Mouse (Mus musculus) intestine, embryonic 14.5 days (tissue): Measurements from ENCODE around the gene 4931429L15Rik. TPM values are rescaled to one million over a fixed set of nuclear protein-coding genes. Genes with fewer than 3 reads are reported as not detected.

Source experiments
- ATAC-seq: fragments of 200-750 bp; cut with Nextera tagmentation; replicated peaks from 2 replicates; pipeline ENCODE4 v1.8.0; 2017; ENCODE audit warnings: low read depth, moderate number of reproducible peaks, moderate TSS enrichment, moderate library complexity; ENCODE audit not compliant: low FRiP score, low TSS enrichment
- DNase-seq: peaks from one replicate; pipeline ENCODE4 v3.0.0-alpha.2; 2018; ENCODE audit warnings: low spot score
- H3K27ac ChIP-seq: fragments of 300-500 bp; sonication (generic); 2 replicates; pipeline ENCODE4 v1.5.1; 2014; ENCODE audit warnings: low read depth, mild to moderate bottlenecking, control low read depth
- H3K27me3 ChIP-seq: fragments of 300-500 bp; sonication (generic); replicated peaks from 2 replicates; pipeline ENCODE4 v1.6.1; 2014; ENCODE audit warnings: low read length, control low read depth; ENCODE audit not compliant: control insufficient read depth, insufficient read depth
- H3K36me3 ChIP-seq: fragments of 300-500 bp; sonication (generic); 2 replicates; pipeline ENCODE4 v1.6.1; 2014; ENCODE audit warnings: low read length, control low read depth; ENCODE audit not compliant: control insufficient read depth, insufficient read depth
- H3K4me1 ChIP-seq: fragments of 300-500 bp; sonication (generic); replicated peaks from 2 replicates; pipeline ENCODE4 v1.6.1; 2014; ENCODE audit warnings: low read length, control low read depth, mixed read lengths; ENCODE audit not compliant: control insufficient read depth, insufficient read depth
- H3K4me2 ChIP-seq: fragments of 300-500 bp; sonication (generic); 2 replicates; pipeline ENCODE4 v1.6.1; 2014; ENCODE audit warnings: low read length
- H3K4me3 ChIP-seq: fragments of 300-500 bp; sonication (generic); 2 replicates; pipeline ENCODE4 v1.5.1; 2014; ENCODE audit warnings: low read depth, low read length, control low read depth, mixed read lengths
- H3K9ac ChIP-seq: fragments of 300-500 bp; sonication (generic); 2 replicates; pipeline ENCODE4 v1.6.1; 2014; ENCODE audit warnings: mild to moderate bottlenecking, low read length
- H3K9me3 ChIP-seq: fragments of 300-500 bp; sonication (generic); 2 replicates; pipeline ENCODE4 v1.6.1; 2016; ENCODE audit warnings: low read length, control low read depth; ENCODE audit not compliant: control insufficient read depth
- WGBS: fragments of 180-500 bp; shearing (Covaris S2); extraction: QIAGEN DNeasy Blood & Tissue Kit; methylation state at CpG from one replicate; pipeline ENCODE4 v1.1.7; 2014; 5-methylcytosine and 5-hydroxymethylcytosine counted together
- polyA plus RNA-seq: library from polyadenylated mRNA; unstranded; fragments of >200 nt; fragmentation: Nextera tagmentation; extraction: Ambion mirVana; gene quantifications from 2 replicates; pipeline ENCODE4 v1.2.1, GENCODE M21; 2014

The 4931429L15Rik gene
- polyA plus RNA-seq, 1 experiment from 2014 or later: not detected

DNA sequence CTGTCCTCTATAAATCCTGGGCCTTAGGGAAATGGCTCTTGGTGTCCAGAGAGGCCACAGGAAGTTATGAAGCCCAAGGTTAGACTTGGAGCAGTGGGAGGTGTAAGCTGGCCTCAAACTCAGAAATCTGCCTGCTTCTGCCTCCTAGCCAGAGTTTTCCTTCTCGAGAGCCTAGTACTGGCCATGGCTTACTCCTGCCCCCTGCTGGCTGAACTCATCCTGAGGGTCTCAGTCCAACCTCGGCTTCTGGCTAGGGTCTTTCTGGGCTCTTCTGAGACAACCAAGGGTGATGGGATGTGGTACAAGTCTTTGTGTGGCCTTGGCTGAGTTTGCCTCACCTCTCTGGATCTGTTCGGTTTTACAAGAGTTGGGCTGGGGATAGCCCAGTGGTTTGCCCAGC lies 1.8 kb downstream of the 4931429L15Rik start:
- Histone ChIP-seq H3K36me3 (no peaks in the 10 kb centered on the region), H3K27me3 (no peaks in the 10 kb centered on the region), H3K4me2 (no peak overlapping the region), H3K27ac (no peak overlapping the region), H3K4me3 (no peak overlapping the region), H3K4me1 (no peaks in the 10 kb centered on the region), H3K9ac (no peak overlapping the region), H3K9me3 (0 out of 2 replicates have a peak, but pooled peaks cover 4% of the 10 kb centered on the region)
- 91% methylated on average over 3 of the region's 3 CpGs for WGBS
- ATAC-seq (no peak), DNase-seq (no peak)

DNA sequence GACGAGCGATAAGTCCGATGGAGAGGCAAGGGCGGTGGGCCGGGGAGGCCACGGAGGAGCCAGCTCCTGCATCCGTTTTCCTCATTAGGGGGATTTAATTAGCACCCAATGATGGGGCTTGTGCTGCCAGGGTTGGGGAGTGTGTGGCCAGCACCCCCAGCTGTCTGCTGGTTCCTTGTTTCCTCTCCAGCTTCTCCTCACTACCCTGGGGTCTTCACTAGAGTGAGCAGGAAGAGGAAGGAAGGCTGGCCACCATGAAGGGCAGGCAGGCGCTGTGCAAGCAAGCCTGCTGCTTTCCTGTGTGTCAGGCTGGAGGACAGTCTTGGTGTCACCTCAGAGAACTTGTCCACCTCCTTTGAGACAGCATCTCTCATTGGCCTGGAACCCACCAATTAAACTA lies 2.9 kb downstream of the 4931429L15Rik start:
- WGBS: 61% methylated on average over 8 of the region's 8 CpGs
- H3K4me1 ChIP-seq: no peaks in the 10 kb centered on the region
- H3K9ac ChIP-seq: no peak overlapping the region
- H3K36me3 ChIP-seq: no peaks in the 10 kb centered on the region
- no peak overlapping the region for H3K27ac ChIP-seq
- DNase-seq (no peak), ATAC-seq (no peak)
- H3K9me3 ChIP-seq: 0 out of 2 replicates have a peak, but pooled peaks cover 4% of the 10 kb centered on the region
- H3K27me3 ChIP-seq: no peaks in the 10 kb centered on the region
- no peak overlapping the region for H3K4me2 ChIP-seq
- H3K4me3 ChIP-seq: no peak overlapping the region

DNA sequence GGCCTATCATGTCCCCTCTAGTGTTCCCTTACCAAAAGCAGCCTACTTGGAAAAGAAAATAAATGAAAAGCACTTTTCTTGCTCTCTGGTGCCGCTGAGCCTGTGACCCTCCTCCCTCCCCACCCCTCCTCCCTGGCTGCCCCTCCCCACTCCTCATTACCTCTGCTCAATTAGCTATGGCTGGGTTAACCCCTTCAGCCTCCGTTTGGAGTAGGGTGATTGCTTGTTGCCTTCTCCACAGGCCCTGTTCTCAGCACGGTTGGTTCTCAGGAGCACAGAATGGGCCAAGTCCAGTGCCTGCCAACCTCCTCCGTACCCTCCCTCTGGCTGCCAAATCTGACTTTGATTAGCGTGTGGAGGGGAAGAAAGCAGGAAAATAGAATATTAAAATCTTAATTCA lies 3.4 kb downstream of the 4931429L15Rik start:
- 0 out of 2 replicates have a peak, but pooled peaks cover 4% of the 10 kb centered on the region for H3K9me3 ChIP-seq
- DNase-seq (no peak), ATAC-seq (no peak)
- 41% methylated on average over 5 of the region's 5 CpGs for WGBS
- no peaks in the 10 kb centered on the region for H3K36me3 ChIP-seq
- no peaks in the 10 kb centered on the region for H3K27me3 ChIP-seq
- no peak overlapping the region for H3K4me2 ChIP-seq
- no peaks in the 10 kb centered on the region for H3K4me1 ChIP-seq
- no peak overlapping the region for H3K4me3 ChIP-seq
- no peak overlapping the region for H3K9ac ChIP-seq
- no peak overlapping the region for H3K27ac ChIP-seq

DNA sequence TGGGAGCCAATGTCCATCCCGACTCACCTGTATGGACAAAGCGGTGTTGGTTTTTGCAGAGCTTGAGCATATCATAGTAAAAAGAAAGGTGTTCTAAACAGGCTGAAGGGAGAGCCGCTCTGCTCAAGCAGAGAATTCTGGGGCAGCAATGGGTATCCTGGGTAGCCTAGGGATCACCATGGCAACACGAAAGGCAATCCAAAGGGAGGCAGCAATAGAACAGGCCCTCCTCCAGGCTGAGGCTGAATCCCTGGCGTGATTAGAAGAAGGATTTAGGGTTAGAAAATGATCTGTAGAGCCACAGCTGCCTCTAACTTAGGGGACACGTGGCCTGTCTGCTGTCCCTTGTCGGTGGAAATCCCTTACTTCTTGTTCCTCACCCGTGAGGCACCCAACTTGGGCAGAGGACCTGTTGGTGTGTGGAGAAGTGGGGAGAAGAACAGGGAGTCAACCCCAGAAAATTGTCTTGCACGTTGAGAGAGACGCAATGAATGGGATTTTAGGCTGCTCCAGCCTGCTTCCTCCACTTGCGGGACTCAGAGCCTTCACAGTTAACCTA lies 3.9 kb downstream of the 4931429L15Rik start:
- H3K27me3 ChIP-seq: no peaks in the 10 kb centered on the region
- no peak for ATAC-seq
- DNase-seq: no peak
- no peak overlapping the region for H3K9ac ChIP-seq
- H3K4me2 ChIP-seq: no peak overlapping the region
- H3K9me3 ChIP-seq: 0 out of 2 replicates have a peak, but pooled peaks cover 4% of the 10 kb centered on the region
- no peaks in the 10 kb centered on the region for H3K36me3 ChIP-seq
- H3K27ac ChIP-seq: no peak overlapping the region
- WGBS: 59% methylated on average over 11 of the region's 11 CpGs
- H3K4me1 ChIP-seq: no peaks in the 10 kb centered on the region
- no peak overlapping the region for H3K4me3 ChIP-seq

DNA sequence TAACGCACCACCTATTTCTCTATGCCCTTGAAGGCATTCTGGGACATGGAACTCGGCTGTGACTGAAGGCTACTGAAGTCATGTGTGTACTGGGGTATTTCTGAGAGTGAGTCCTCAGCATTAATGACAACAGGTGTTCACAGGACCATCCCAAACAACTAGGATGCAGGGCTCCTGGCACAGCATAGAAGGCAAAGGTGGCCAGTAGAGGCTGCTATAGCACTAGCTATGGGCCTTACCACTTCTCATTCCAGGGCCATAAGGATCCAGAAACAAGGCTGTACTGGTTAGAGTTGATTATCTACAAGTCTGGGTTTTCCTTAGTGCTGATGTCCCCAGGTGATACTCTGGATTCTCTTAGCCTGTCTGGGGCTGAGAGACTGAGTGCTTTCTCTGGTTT lies 4.9 kb downstream of the 4931429L15Rik start:
- 50% methylated on average over 2 of the region's 2 CpGs for WGBS
- no peaks in the 10 kb centered on the region for H3K27me3 ChIP-seq
- no peak for DNase-seq
- H3K4me1 ChIP-seq: no peaks in the 10 kb centered on the region
- ATAC-seq: no peak
- H3K36me3 ChIP-seq: no peaks in the 10 kb centered on the region
- 0 out of 2 replicates have a peak, but pooled peaks cover 2% of the 10 kb centered on the region for H3K9me3 ChIP-seq
- no peak overlapping the region for H3K9ac ChIP-seq
- H3K4me3 ChIP-seq: no peak overlapping the region
- no peak overlapping the region for H3K4me2 ChIP-seq
- no peak overlapping the region for H3K27ac ChIP-seq

DNA sequence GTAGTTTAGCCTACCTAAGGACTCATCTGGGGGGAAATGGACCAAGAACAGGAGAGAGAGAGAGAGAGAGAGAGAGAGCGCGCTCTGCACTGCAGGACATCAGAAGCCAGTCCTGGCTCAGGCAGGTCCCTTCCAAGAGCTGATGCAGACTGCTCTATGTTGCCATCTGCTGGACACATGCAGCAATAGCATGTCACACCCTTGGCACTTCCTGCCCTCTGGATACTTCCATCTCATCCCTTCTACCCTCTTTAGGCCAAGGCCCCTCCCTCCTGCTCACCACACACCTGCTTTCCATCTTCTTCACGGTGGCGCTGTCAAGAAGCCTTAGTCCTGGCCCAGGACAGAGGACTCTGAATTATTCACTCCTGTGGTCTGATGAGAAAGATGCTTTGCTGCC lies 5.3 kb downstream of the 4931429L15Rik start:
- WGBS: 8% methylated on average over 4 of the region's 4 CpGs
- DNase-seq (peak; percentile 80), ATAC-seq (peak; percentile 58; the same call in 1 of the 2 replicates)
- no peaks in the 10 kb centered on the region for H3K4me1 ChIP-seq
- H3K9ac ChIP-seq: no peak overlapping the region
- H3K4me2 ChIP-seq: no peak overlapping the region
- H3K27me3 ChIP-seq: no peaks in the 10 kb centered on the region
- no peak overlapping the region for H3K27ac ChIP-seq
- H3K9me3 ChIP-seq: no peaks in the 10 kb centered on the region
- no peaks in the 10 kb centered on the region for H3K36me3 ChIP-seq
- H3K4me3 ChIP-seq: no peak overlapping the region

DNA sequence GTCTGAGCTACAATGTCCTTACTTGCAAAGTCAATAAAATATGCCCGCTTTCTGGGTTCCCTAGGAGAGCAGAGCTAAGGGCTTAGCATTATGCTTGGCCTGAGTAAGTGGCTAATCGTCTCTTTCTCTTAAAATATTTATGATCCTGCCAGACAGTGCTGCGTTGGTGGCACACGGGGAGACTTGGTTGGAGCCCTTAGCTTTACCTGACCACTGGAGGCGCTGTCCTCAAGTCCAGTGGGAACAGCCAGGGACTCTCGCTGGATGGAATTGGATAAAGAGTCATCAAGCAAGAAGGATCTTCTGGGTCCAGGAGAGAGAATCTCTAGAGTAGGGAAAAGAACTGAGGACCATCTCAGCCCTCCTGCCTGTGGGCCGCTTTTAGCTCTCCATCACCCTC lies 10.7 kb downstream of the 4931429L15Rik start:
- Histone ChIP-seq H3K4me1 (no peaks in the 10 kb centered on the region; the same call in 1 of the 2 replicates), H3K4me2 (no peak overlapping the region), H3K9me3 (no peaks in the 10 kb centered on the region), H3K27ac (no peak overlapping the region), H3K36me3 (no peaks in the 10 kb centered on the region), H3K27me3 (no peaks in the 10 kb centered on the region), H3K4me3 (no peak overlapping the region), H3K9ac (no peak overlapping the region)
- no peak for DNase-seq
- WGBS: 13% methylated on average over 7 of the region's 7 CpGs
- no peak for ATAC-seq

DNA sequence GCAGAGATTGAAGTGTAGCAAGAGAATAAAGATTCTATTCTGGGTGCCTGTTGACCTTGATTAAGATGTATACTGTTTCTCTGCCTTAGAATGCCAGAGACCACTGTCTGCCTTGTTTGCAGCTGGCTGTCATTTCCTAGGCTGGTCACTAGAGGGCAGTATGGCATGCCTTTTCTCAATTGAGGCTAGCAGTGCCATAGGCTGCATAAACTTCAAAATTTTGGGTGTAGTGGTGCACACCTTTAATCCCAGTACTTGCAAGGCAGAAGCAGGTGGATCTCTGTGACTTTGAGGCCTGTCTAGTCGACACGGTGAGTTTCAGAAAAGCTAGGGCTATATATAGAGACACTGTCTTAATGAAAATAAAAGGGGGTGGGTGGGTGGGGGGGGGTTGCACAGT lies 17.6 kb downstream of the 4931429L15Rik start:
- no peak overlapping the region for H3K9ac ChIP-seq
- H3K36me3 ChIP-seq: peaks cover 29% of the 10 kb centered on the region
- no peaks in the 10 kb centered on the region for H3K27me3 ChIP-seq
- DNase-seq: peak; percentile 68
- no peaks in the 10 kb centered on the region for H3K9me3 ChIP-seq
- H3K4me2 ChIP-seq: no peak overlapping the region
- H3K4me3 ChIP-seq: no peak overlapping the region
- no peaks in the 10 kb centered on the region for H3K4me1 ChIP-seq
- no peak overlapping the region for H3K27ac ChIP-seq
- 12% methylated on average over 2 of the region's 2 CpGs for WGBS
- ATAC-seq: 0 out of 2 replicates have a peak, but pooled peaks have one; percentile 41

DNA sequence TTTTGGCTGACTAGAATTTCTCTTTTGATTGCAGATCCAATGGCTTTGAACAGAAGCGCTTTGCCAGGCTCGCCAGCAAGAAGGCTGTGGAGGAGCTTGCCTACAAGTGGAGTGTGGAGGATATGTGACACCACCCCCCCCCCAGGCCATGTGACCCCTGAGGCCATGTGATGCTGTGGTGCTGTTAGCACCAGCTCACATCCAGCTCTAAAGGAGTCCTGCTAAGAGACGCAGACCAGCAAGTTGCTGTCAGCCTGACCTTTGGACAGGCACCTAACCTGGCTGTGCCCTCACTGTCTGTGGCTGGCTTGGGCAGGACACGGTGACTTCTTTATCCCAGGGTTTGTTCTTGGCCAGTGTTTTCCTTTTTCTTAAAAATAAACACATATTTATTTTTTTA lies 21.4 kb downstream of the 4931429L15Rik start:
- Histone ChIP-seq H3K9me3 (no peaks in the 10 kb centered on the region), H3K4me2 (no peak overlapping the region), H3K9ac (no peak overlapping the region), H3K36me3 (peaks cover 59% of the 10 kb centered on the region), H3K27me3 (no peaks in the 10 kb centered on the region), H3K27ac (no peak overlapping the region), H3K4me3 (no peak overlapping the region), H3K4me1 (no peaks in the 10 kb centered on the region)
- DNase-seq (no peak), ATAC-seq (no peak)
- 76% methylated on average over 4 of the region's 4 CpGs for WGBS
